Mouse (Mus musculus): ENCODE results near the gene Dmrt1.
A peak's percentile ranks its signal among the peaks of the same experiment; 100 is the strongest.

Gene Dmrt1

GRCm38 (mm10) chr19:25622291-25623251, 117.2 kb downstream of the Dmrt1 start:
- peak; percentile 48 to 71 for DNase-seq (ENCODE audit: low spot score in 2 of 2)

DNA sequence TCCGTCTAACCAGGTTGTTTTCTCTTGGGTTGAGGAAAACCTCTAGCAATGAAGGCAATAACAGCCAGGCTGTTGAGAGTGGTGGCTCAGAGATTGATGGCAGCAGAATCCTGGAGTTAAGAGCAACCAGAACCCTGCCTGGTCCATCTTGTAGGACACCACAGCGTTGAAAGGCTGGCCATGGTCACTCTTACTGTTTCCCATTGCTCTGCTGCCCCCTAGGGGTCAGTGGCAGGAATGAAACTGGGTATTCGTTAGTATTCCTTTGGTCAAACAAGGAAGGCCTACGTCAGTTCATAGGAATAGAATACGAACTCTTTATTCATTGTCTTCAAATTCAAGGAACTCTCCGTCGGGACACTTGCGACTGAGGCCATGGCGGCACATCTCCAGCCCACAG, 123.1 kb downstream of the Dmrt1 start:
- DNase-seq (ENCODE audit: low spot score in 2 of 2), result peak; percentile 57 to 79

DNA sequence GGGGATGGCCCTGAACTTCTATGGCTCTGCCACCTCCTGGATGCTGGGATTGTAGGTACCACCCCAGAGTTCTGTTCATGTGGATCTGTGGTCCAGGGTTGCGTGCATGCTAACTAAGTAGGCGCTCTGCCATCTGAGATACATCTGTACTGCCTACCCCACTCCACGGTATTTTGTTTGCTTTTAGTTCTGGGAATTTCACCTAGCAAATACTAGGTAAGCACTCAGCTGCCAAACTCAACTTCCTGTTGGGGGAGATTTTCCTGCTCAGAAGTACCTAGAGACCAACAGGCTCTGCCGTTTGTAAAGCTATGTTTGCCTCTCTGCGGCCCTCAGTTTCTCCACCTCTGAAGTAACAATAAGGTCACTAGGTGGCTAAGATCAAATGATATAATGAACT, 129.7 kb downstream of the Dmrt1 start:
- no peak for DNase-seq (ENCODE audit: low spot score in 2 of 2)

- DNase-seq (ENCODE audit: low spot score in 2 of 2), result peak; percentile 75
Measured at GRCm38 (mm10) chr19:25635622-25636244, 130.3 kb downstream of the Dmrt1 start.

DNA sequence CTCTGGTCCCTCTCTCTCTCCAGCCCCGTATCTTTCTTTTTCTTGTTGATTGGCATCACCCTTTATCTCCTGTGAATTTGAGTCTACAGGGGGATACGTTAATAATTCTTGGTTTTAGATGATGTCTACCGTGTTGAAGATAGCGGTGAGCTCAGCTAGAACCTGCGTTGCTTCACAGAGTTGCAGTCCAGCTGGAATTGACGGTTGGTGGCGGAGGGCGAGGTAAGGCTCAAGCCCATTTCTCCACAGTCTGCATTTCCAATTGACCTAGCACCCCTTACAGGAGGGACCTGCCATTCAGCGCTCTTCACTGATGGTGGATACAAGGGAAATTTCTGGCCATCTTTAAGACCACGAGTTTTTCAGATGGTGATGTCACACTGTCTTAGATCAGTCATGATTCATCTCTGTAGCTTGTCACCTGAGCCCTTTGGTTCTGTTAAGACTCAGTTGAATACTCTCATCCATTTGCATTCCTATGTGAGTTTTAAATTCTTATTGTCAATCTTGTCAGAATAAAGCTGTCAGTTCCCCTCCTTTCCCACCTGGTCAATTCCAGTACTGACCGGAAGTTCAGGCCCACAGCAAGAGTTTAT, 133.4 kb downstream of the Dmrt1 start:
- no peak for DNase-seq (ENCODE audit: low spot score in 2 of 2)

GRCm38 (mm10) chr19:25641786-25642185, 136.4 kb downstream of the Dmrt1 start:
- no peak for DNase-seq (ENCODE audit: low spot score in 2 of 2)

DNA sequence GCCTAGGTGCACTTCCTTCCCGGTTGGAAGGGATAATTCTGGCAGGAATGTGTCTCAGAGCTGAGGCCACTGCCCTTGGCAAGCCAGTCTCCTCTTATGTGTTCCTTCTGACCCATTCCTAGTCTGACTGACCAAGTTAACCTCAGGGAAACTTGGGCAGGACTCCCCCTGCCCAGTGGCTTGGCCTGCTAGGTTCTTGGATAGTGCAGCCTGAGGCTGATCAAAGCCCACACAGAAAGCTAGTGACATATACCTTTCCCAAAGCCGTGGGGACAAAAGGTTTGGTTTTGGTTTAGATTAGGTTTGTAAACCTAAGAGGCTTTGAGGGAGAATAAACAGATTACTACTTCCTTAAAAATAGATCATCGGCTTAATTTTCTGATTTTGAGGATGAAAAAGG, 141.7 kb downstream of the Dmrt1 start:
- DNase-seq (ENCODE audit: low spot score in 2 of 2), result no peak

DNA sequence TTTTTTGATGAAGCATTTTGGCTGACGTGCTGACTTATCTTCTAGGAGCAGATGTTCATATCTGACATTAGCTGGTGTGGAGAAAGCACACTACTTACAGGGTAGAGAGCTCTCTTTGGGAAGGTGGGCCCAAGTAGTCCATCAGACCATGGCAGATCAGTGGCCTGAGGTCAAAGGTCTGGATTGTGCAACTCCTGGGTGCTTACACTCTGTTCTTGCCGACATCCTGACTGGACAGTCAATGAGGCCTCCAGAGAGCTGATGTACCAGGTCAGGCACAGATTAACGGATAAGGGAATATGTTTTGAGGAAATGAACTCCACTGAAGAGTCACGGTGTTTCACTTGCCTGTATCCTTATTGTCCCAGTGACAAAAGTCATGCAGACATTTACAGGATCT, 143.3 kb downstream of the Dmrt1 start:
- no peak for DNase-seq (ENCODE audit: low spot score in 2 of 2)

DNA sequence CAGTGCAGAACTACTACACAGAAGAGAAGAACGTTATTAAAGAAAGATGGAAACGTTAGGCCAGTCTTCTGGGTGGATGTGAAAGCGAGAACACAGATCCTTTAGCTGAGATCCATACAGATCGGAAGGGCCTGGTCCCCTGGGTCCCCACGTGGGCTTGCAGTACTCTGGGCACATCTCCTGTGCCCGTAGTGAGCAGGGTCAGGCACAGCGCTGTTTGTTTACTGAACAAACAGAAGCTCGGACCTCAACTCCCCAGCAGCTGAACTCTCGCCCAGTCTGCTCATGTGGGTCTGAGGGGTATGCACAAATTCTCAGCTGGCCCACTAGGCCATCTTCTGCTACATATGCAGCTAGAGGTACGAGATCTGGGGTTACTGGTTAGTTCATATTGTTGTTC, 145.1 kb downstream of the Dmrt1 start:
- no peak for DNase-seq (ENCODE audit: low spot score in 2 of 2)

DNA sequence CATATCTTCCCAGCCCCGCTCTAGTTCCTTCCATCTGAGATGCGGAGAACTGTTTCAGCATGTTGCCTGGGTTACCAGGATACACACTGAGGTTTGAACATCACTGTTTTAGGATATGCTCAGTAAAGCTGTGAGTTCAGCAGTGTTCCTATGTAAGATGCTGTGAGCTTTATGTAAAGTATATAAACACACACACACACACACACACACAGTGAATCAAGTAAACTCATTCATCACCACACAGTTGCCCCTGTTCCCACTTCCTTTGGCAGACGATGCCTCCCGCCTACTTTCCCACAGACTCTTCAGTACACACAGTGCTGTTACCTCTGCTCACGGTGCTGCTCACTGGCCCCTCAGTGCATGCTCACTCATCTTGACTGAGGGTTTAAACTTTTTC, 147.1 kb downstream of the Dmrt1 start:
- DNase-seq (ENCODE audit: low spot score in 2 of 2), result peak in 1 of 2 experiments; percentile 49
